Mouse (Mus musculus): ENCODE measurements around the gene 1520401A03Rik. TPM values are rescaled to one million over a fixed set of nuclear protein-coding genes. Genes with fewer than 3 reads are reported as not detected.
A peak's percentile ranks its signal among the peaks of the same experiment; 100 is the strongest.

The 1520401A03Rik gene
- polyA plus RNA-seq, 1 experiment from 2014 or later = 0.30 TPM

GRCm38 (mm10) chr17:23744651-23745050, 22.1 kb upstream of the 1520401A03Rik start:
- WGBS = 6% methylated on average over 14 of the region's 14 CpGs
- Histone ChIP-seq H3K27me3 (ENCODE audit: insufficient read depth, low read length) (peaks cover 36% of the 10 kb centered on the region), H3K36me3 (ENCODE audit: insufficient read depth, low read length) (no peaks in the 10 kb centered on the region), H3K27ac (no peak overlapping the region), H3K4me3 (replicated peaks; ENCODE audit: low read depth, low read length) (no peak overlapping the region), H3K9me3 (replicated peaks; ENCODE audit: low read length) (no peaks in the 10 kb centered on the region), H3K4me1 (replicated peaks; ENCODE audit: insufficient read depth, low read length) (peaks cover 29% of the 10 kb centered on the region), H3K9ac (ENCODE audit: low read depth, low read length) (no peak overlapping the region), H3K4me2 (ENCODE audit: low read length) (peak overlapping the region; percentile 68)
- DNase-seq (ENCODE audit: low spot score) (no peak), ATAC-seq (replicated peaks; ENCODE audit: low FRiP score, low read depth) (no peak)
- no peak for TF ChIP-seq CTCF (IDR thresholded peaks at IDR 0.05; ENCODE audit: low read depth)

GRCm38 (mm10) chr17:23744076-23744475, 21.5 kb upstream of the 1520401A03Rik start:
- H3K9me3 ChIP-seq (replicated peaks; ENCODE audit: low read length) = no peaks in the 10 kb centered on the region
- 30% methylated on average over 8 of the region's 8 CpGs for WGBS
- H3K9ac ChIP-seq (ENCODE audit: low read depth, low read length) = no peak overlapping the region
- ATAC-seq (replicated peaks; ENCODE audit: low FRiP score, low read depth) (no peak), DNase-seq (ENCODE audit: low spot score) (no peak)
- H3K36me3 ChIP-seq (ENCODE audit: insufficient read depth, low read length) = no peaks in the 10 kb centered on the region
- TF ChIP-seq CTCF (IDR thresholded peaks at IDR 0.05; ENCODE audit: low read depth) = no peak
- no peak overlapping the region for H3K27ac ChIP-seq
- no peak overlapping the region for H3K4me3 ChIP-seq (replicated peaks; ENCODE audit: low read depth, low read length)
- H3K4me2 ChIP-seq (ENCODE audit: low read length) = no peak overlapping the region
- H3K27me3 ChIP-seq (ENCODE audit: insufficient read depth, low read length) = peaks cover 36% of the 10 kb centered on the region
- peaks cover 34% of the 10 kb centered on the region for H3K4me1 ChIP-seq (replicated peaks; ENCODE audit: insufficient read depth, low read length)

- H3K9ac ChIP-seq (ENCODE audit: low read depth, low read length) = no peak overlapping the region
- no peak for TF ChIP-seq CTCF (IDR thresholded peaks at IDR 0.05; ENCODE audit: low read depth)
- no peak for ATAC-seq (replicated peaks; ENCODE audit: low FRiP score, low read depth)
- peak overlapping the region; percentile 23; the same call in 1 of the 2 replicates for H3K4me2 ChIP-seq (ENCODE audit: low read length)
- H3K9me3 ChIP-seq (replicated peaks; ENCODE audit: low read length) = no peaks in the 10 kb centered on the region
- WGBS = 71% methylated on average over 12 of the region's 12 CpGs
- no peak overlapping the region for H3K4me3 ChIP-seq (replicated peaks; ENCODE audit: low read depth, low read length)
- H3K4me1 ChIP-seq (replicated peaks; ENCODE audit: insufficient read depth, low read length) = peaks cover 40% of the 10 kb centered on the region
- no peak for DNase-seq (ENCODE audit: low spot score)
- no peak overlapping the region for H3K27ac ChIP-seq
- H3K36me3 ChIP-seq (ENCODE audit: insufficient read depth, low read length) = no peaks in the 10 kb centered on the region
- H3K27me3 ChIP-seq (ENCODE audit: insufficient read depth, low read length) = peaks cover 36% of the 10 kb centered on the region
Measured at GRCm38 (mm10) chr17:23742941-23743340, 20.4 kb upstream of the 1520401A03Rik start.

DNA sequence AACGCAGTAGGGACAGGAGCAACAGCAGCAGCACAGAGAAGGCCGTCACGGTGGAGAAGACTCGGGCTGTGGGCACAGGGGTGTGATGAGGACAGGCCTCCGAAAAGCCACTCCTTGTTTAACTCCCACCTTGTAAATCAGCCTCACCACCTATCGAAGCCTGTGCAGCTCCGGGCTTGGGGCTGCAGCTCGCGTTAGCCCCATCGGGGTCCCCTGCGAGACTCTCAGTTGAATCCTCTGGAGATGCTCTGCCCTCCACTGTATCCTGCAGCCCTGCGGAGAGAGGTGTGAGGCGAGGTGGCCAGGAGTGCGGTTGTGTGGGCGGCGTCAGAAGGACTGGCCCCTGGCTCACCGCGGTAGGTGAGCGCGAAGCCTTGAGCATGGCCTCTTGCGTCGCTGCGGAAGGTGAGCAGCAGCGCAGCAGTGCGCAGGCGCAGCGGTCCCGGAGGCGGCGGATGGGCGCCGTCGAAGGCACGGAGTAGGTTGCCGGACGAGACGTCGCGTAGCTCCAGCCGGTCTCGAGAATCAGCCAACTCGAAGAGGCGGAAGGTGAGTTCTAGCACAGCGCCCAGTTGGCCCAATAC, 19.7 kb upstream of the 1520401A03Rik start:
- Histone ChIP-seq H3K9me3 (replicated peaks; ENCODE audit: low read length) (no peaks in the 10 kb centered on the region), H3K4me1 (replicated peaks; ENCODE audit: insufficient read depth, low read length) (peaks cover 40% of the 10 kb centered on the region), H3K27ac (no peak overlapping the region), H3K4me3 (replicated peaks; ENCODE audit: low read depth, low read length) (peak overlapping the region; percentile 13; the same call in 1 of the 2 replicates), H3K9ac (ENCODE audit: low read depth, low read length) (no peak overlapping the region), H3K27me3 (ENCODE audit: insufficient read depth, low read length) (peaks cover 36% of the 10 kb centered on the region), H3K4me2 (ENCODE audit: low read length) (peak overlapping the region; percentile 23), H3K36me3 (ENCODE audit: insufficient read depth, low read length) (no peaks in the 10 kb centered on the region)
- DNase-seq (ENCODE audit: low spot score) (no peak), ATAC-seq (replicated peaks; ENCODE audit: low FRiP score, low read depth) (no peak)
- WGBS = 6% methylated on average over 44 of the region's 44 CpGs
- no peak for TF ChIP-seq CTCF (IDR thresholded peaks at IDR 0.05; ENCODE audit: low read depth)

GRCm38 (mm10) chr17:23741359-23742209, 19.0 kb upstream of the 1520401A03Rik start:
- H3K27me3 ChIP-seq (ENCODE audit: insufficient read depth, low read length) = peaks cover 36% of the 10 kb centered on the region

GRCm38 (mm10) chr17:23740598-23741021, 18.0 kb upstream of the 1520401A03Rik start, which contains the start of gene Paqr4:
TSS of gene Paqr4 (minus strand) at chr17:23740867.
- ATAC-seq (replicated peaks; ENCODE audit: low FRiP score, low read depth) (no peak), DNase-seq (ENCODE audit: low spot score) (no peak)
- Histone ChIP-seq H3K9ac (ENCODE audit: low read depth, low read length) (peak within 1 kb of the TSS; percentile 54), H3K27me3 (ENCODE audit: insufficient read depth, low read length) (peaks cover 31% of the 10 kb centered on the region), H3K9me3 (replicated peaks; ENCODE audit: low read length) (no peaks in the 10 kb centered on the region), H3K4me1 (replicated peaks; ENCODE audit: insufficient read depth, low read length) (peaks cover 33% of the 10 kb centered on the region), H3K27ac (no peak within 1 kb of the TSS), H3K4me2 (ENCODE audit: low read length) (peak within 1 kb of the TSS; percentile 93), H3K4me3 (replicated peaks; ENCODE audit: low read depth, low read length) (peak within 1 kb of the TSS; percentile 63), H3K36me3 (ENCODE audit: insufficient read depth, low read length) (no peaks in the 10 kb centered on the region)
- WGBS = 8% methylated on average over 13 of the region's 13 CpGs
- TF ChIP-seq CTCF (IDR thresholded peaks at IDR 0.05; ENCODE audit: low read depth) = no peak

More at GRCm38 (mm10) chr17:23741359-23742209, 19.0 kb upstream of the 1520401A03Rik start:
- no peak overlapping the region for H3K4me2 ChIP-seq (ENCODE audit: low read length)
- 41% methylated on average over 38 of the region's 38 CpGs for WGBS
- H3K27ac ChIP-seq = no peak overlapping the region
- H3K4me3 ChIP-seq (replicated peaks; ENCODE audit: low read depth, low read length) = peak overlapping the region; percentile 13; the same call in 1 of the 2 replicates
- peaks cover 40% of the 10 kb centered on the region for H3K4me1 ChIP-seq (replicated peaks; ENCODE audit: insufficient read depth, low read length)
- no peak for TF ChIP-seq CTCF (IDR thresholded peaks at IDR 0.05; ENCODE audit: low read depth)
- no peaks in the 10 kb centered on the region for H3K36me3 ChIP-seq (ENCODE audit: insufficient read depth, low read length)
- ATAC-seq (replicated peaks; ENCODE audit: low FRiP score, low read depth) (no peak), DNase-seq (ENCODE audit: low spot score) (no peak)
- H3K9ac ChIP-seq (ENCODE audit: low read depth, low read length) = no peak overlapping the region
- H3K9me3 ChIP-seq (replicated peaks; ENCODE audit: low read length) = no peaks in the 10 kb centered on the region
